Mouse (Mus musculus) testis, postnatal 14 days (tissue): ENCODE results near the gene Ctnnd2.
A peak's percentile ranks its signal among the peaks of the same experiment; 100 is the strongest.
"Not testable (repeated sequence)": the region's sequence is repeated elsewhere in the genome, so short reads cannot be mapped to it uniquely, and the experiment has no call there.

ENCODE experiments used
- DNase-seq: peaks from one replicate; pipeline ENCODE4 v3.0.0; 2021; ENCODE audit warnings: low spot score

Ctnnd2 gene

DNA sequence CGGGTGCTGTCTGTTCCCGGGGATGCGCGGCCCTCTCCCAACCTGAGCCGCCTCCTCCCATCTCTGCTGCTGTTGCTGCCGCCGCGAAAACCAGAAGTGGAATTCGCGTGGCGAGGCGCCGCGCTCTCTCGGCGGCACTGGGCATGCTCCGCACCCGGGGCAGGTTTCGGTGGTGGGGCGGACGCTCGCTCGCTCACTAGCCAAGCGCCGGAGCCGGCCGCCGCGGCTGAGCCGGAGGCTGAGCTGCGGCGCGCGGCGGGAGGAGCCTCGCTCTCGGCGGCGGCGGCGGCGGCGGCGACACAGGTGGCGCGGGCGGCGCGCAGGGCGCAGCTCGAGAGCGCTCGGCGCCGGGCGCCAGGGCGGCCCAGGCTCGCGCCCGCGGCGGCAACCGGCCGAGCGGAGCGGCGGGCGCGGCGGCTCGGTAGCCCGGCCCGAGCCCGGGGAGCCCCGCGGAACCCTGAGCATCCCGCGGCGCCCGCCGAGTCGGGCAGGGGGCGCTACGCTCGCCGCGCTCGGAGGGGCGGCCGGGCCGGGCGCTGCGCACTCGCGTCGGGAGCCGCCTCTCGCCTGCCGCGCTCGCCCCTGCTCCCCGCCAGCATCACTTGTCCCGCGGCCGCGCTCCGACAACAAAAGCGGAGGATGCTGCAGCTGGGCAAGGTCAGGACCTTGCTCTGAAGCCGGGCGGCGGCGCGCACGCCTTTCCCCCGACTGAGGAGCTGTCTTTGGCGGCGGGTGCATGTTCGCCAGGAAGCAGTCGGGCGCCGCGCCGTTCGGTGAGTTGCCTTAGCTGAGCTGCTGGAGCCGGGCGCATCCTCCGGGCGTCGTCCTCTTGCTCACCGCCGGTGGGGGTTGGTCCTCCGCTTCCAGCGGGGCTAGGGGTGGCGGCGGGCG is at the start of gene Ctnnd2:
TSS of gene Ctnnd2 (plus strand) at position 203 of the 891 bp plus-strand sequence.
- DNase-seq, result peak; percentile 72

DNA sequence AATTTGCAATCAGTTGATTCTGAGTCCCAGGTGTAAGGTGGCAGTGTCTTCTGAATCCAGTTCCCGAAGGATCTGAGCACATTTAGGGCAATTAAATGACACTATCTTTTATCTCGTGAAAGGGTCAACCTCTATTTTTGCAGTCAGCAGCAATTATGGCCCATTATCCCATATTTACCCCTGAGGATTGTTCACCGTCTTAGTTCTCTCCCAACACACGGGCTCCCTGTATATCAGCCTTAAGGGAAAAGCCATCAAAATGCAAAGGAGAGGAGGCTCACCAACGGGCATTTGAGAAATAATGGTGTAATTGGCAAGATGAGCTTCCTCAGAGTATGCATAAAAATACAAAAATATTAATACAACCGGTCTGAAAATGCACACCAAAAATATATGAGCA is 41.7 kb upstream of the Ctnnd2 start:
- no peak for DNase-seq

DNA sequence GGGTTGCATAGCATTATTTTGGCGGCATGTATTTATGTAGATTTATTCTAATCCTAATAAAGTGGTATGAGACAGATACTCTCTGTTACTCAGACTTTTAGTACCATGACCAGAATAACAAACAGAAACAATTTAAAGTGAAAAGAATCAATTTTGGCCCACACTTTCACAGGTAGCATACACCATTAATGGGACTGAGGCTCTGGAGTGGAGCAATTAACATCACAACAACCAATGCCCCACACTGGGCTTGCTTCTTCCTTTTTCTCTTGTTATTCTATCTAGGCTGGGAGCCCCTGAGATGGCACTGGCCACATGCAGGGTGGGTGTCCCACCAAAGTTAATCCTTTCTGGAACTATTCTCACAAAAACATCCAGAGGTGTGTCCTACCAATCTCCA is 32.8 kb upstream of the Ctnnd2 start:
- DNase-seq, result not testable (repeated sequence)

DNA sequence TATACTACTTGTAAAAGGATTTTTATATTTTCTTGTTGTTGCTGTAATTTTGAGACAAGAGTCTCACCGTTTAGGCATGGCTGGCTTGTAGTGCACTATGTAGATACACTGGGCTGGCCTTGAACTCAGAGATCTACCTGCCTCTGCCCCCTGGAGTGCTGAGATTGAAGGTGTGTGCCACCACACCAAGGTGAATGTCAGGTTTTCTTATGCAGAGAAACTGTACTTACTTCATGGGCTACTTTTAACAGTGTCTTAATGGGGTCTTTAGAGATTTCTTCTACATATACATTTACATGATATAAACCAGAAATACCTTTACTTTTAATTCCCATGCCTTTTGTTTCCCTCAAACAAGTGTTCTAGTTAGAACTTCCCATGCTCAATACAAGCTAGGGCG is 27.0 kb upstream of the Ctnnd2 start:
- no peak for DNase-seq

DNA sequence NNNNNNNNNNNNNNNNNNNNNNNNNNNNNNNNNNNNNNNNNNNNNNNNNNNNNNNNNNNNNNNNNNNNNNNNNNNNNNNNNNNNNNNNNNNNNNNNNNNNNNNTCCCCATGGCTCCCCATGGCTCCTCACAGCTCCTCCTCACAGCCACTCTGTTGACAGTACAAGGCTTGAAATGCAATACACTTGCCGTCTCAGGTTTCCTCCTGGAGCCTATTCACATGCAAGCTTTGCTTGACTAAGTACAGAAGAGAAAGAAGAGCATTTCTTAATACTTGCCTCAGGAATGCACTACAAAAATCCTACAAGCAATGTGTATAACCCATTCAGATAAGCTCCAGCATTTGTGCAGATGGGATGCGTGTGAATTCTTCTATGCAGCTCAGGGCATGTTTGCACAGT is 20.2 kb upstream of the Ctnnd2 start:
- DNase-seq, result no peak

DNA sequence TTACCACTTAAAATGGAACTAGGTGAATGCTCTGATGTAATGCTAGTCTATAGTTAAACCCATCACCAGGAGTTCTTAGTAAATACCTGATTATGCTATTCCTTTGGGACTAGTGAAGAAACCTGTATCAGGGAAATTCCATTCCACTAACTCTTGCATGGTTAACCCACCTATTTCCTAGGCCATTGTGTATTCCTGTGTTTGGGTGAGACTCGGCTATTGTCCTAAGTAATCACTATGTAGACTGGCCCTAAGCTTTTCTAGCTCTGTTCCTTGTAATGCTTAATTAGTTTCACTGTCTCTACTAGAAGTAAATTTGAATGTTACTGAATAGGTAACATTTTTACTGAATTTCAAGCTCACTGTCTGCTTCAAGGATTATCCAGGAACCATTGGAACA is 14.4 kb upstream of the Ctnnd2 start:
- DNase-seq, result no peak

DNA sequence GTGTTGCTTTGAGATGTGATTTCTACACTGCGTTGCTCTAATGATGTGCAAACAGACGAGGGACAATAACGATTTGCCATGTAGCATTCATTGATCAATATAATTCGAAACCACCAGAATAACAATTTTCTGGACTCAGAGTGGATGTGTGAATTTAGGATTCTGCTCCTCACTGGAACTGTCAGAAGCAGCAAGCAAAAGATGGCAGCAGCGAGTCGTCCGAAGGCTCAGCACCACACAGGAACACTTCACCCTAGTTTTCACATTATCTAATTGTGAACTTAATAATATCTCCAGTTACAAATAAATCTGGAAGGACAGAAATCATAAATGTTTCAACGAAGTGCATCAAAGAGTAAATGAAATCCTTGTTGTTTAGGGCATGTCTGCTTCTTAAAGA is 2.4 kb upstream of the Ctnnd2 start:
- no peak for DNase-seq

DNA sequence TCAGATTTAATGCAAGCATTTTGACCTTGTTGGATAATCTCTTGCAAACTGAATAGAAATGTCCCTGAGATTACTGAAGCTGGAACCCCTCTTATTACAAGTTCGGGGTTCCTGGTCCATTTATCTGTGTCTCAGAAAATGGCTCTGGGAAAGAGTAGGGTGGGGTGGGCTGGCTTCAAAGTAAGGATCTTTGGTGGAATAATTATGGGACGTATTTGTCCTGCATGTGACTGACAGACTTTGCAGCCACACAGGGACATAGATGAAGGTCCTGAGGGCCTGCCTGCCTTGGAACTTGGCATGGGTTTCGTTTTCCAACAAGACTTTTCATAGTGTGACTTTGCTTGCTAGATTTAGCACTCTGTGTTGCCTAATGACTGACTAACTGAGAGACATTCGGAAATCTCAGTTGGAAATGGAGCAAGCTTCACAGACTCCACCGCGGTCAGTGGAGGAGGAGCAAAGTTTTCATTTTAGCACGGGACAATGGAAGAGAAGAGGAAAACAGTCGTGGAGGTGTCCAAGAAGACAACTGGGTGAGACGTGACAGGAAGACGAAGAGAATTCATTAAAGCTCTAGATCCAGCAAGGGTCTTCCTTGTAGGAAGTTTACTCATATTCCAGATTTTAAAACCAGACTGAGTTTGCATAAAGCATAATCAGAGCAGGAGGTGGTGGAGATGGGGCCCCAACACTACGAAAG is 749 bp upstream of the Ctnnd2 start:
- no peak for DNase-seq

DNA sequence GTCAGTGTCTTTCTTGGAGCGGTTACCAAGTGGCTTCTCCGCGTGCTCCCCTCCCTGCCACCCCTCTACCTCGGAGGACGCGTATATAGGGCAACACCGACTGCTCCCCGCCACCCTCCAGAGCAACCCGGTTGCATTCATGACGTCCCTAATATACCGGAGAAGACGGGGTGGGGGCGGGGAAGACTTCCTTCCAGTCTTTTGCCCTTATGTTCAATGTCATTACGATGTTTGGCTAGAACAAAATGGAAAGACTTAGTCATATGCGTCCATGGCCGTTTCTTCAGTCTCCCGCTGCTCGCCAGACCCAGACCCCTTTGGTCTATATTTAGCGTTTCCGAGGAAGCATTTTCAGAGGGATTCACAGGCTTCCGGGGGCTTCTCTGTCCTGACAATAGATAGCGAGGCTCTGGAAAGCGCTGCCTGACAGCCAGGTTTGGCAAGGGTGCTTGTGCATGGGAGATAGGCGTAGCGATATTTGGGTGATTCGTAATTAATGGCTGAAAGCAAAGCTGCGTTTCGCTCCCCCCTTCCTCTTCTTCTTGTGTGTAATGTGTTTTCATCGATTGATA is 1.1 kb downstream of the Ctnnd2 start:
- DNase-seq, result no peak

DNA sequence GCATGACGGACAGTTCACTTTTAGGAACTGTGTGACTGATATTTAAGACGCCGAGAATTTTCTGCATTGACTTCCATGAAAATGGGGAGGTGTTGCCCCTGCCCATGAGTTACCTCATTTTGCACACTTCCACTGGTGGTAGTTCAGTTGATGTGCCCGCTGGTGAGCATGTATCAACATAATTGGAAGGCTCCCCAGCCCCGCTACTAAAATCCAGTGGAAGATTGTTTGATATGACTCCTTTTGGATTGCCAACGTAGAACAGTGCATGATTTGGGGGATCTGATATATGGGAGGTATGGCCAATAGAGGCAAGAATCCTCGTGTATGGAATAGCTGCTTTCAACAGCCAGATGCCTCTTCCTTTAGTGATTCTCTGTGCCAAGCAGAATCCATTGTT is 1.9 kb downstream of the Ctnnd2 start:
- DNase-seq, result no peak

DNA sequence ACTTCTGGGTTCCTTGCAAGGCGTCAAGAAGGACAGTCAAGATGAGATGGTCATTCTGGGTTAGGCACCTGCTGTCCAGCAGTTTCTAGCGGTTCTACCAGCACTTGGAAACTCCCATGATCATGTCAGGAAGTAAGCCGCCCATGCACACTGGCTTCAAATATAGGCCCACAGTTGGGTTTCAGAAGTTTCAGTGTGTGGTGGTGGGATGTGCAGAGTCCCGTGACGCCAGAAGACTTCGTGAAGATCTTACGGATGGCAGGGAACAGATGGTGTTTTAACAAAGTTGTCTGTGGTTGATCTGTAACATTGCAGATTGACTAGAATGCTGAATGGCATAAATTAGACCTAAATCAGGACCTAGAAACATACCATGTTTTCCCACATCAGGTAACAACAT is 11.6 kb downstream of the Ctnnd2 start:
- no peak for DNase-seq

DNA sequence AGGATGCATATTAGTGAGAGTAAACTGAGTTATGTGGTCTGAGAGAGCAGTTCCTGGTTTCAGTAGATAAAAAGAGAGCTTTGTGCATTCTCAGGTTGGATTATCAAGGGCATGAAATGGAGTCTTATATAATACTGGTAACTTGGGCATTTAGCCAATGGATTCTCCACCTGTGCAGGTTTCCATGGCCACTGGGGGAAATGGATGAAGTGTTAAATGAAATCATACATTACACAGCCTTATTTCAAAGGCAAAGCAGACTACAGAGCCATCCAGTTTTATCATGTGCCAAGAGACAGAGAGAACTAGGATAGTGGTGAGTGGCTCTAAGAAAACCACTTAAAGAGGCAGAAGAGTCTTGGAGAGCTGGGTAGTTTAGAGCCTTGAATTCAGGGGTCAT is 18.5 kb downstream of the Ctnnd2 start:
- DNase-seq, result no peak

DNA sequence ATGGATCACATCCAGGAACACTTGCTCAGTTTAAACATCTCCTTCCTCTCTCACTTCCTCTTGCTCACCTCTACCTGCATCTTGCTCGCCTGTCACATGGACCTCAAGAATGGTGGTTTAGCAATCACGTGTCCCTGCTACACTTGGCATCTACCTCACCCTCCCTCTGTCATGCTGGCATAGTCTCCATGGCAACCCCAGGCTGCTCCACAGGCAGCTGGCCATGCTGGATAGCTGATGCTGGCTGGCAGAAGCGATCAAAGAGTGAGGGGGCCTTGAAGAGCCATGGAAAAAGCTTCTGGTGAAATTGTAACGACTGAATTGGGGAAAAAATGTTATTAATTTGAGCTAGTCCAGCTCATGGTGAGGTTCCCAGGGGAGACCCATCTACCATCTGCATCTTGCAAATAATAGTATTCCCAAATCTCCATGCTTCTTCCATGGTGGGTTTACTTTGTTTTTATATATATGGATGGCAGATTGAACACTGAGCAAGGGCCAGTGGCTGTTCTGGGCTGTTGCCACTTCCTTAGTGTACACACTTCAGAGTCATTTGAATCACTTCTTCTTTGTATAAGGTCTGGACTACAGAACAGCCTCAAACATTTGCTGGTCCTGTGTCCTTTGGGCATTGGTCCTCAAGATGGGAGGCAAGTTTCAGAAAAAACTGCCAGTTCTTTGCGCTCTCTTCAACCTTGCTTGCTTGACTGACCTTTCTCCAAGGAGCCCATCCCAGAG is 19.7 kb downstream of the Ctnnd2 start:
- no peak for DNase-seq

DNA sequence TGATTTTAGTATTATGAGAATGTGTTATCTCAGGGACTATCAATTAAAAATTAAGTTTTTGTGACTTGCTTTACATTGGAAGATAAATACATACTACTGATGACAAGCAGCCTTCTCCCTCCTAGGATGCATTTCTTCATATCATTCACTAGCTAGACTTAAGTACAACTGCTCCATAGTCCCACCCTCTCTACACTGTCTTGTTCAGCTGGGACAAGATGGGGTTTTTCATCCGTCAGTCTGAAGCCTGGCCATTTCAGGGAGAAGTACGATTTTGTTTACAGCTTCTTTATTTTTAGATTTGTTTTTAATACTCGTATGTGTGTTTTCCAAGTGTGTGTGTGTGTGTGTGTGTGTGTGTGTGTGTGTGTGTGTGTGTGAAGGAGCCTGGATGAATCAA is 26.0 kb downstream of the Ctnnd2 start:
- DNase-seq, result no peak

DNA sequence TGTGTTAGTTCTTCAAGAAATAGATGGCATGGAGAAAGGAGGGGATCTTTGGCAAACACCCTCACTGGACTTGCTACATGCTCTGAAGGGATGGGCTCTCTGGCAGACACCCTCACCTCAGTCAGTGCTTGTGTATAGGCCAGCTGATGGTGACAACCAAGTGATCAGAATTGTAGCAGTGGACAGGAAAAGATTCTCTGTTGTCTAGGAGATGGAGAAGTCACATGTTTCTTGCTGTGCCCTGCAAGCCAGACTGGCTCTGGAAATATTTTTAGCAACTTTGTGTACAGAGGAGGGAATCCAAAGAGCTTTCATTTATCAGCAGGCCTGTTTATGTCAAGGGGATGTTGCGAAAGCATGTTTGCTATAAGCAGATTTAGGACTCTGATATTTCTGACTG is 27.4 kb downstream of the Ctnnd2 start:
- DNase-seq, result no peak

DNA sequence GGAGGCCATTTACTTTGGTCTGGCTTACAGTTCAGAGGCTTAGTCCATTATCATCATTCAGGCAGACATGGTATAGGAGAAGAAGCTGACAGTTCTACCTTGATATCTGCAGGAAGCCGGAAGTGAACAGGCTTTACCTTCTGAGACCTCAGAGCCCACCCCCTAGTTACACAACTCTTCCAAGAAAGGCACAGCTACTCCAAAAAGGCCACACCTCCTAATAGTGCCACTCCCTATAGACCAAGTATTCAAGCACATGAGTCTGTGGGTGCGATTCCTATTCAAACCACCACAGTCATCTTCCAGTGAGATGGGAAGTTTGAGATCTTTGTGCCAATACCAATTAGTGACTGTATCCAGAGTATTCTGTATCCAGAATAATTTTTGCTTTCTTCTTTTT is 28.8 kb downstream of the Ctnnd2 start:
- DNase-seq, result no peak

DNA sequence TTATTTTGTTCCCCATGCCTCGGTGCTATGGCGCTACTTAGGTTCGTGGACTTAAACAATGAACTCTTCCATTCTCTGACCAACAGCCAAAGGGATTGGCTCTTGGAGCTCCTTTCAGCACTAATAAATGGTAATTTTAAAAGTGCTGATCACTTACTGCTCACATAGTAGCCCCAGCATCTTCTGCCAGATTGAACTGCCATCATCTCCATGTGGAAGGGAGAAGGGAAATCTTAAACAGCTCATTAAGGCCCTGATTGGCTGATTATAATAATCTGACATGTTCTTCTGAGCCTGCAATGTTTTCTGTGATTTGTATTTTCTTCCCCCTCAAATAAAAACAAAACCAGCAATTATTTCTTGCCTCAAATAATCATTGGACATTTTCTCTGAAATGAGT is 29.2 kb downstream of the Ctnnd2 start:
- no peak for DNase-seq

DNA sequence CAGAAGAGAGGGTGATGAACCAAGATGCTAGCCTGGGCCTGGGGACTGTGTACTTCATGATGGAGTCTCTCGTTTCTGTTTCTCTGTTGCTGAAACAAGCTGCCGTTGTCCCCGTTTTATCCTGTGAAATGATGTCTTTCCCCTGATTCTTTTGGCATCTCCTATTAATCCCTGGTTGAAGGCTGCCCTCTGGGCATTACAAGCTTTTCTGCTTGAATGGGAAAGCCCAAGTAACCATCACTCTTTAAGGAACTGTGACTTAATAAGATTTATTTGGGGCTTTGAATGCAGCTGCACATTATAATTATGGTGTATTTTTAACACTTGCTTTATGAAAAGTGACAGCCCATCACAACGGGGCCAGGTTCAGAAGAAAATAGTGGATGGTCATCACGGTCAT is 40.4 kb downstream of the Ctnnd2 start:
- no peak for DNase-seq

DNA sequence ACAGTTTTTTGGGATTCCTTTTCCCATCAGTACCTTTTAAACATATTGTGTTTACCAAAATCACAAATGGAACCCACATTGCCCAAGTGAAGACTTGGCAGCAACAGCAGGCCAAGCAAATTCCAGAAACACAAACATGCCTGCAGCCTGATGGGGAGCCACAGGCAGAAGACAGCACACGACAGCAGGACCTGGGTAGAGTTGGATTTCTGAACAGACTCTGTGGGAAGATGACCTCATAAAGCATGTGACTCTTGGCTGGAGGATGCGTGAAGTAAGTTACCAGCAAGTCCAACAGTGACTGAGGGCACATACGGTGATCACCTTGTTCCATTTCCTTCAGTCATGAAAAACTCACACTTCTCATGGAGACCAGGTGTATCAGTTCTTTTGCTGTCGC is 43.5 kb downstream of the Ctnnd2 start:
- no peak for DNase-seq

DNA sequence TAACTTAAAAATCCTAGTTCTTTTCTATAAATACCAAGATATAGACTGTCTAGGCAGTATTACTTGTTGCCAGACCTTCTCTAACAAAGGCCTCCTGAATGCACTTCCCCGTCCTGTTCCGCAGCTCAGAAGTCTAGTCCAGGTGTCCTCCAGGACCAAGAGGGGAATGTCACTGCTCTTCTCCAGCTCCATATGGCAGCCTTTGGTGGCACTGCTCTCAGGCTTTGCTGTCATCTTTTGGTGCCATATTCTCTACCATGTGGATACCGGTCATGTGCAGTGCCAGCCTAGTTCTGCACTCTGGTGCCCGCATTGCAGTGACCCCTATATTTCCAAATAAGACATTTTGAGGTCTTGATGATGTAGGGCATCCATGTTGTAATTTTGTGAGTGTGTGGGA is 56.7 kb downstream of the Ctnnd2 start:
- no peak for DNase-seq

DNA sequence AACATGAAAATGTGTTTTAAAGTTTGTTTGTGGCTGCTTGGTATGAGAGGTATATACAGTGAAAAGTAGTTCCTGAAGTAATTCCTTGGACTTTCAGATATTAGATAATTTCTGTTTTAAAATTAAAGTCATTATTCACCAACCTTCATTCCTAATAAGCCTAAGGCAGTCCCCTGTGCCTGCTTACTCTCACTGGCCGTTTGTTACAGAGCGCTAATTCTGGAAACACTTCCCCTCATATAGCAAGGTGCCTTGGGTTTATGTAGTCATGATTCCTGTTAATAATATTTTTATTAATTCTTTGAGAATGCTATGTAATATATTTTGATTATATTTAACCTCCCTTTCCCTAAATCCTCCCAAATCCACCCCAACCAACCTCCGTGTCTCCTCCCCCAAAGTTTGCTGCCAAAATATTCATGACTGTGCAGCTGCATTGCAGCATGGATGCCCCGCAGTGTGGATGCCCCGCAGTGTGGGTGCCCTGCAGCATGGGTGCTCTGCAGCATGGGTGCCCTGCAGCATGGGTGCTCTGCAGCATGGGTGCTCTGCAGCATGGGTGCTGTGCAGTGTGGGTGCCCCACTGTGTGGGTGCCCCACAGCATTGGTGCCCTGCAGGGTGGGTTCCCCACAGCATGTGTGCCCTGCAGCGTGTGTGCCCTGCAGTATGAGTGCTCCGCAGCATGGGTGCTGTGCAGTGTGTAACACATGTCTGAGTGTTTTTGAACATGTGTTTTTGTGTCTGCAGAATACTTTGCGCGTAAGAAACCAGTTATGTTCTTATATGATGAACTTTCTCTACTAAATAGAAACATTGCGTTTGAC is 63.0 kb downstream of the Ctnnd2 start:
- no peak for DNase-seq

DNA sequence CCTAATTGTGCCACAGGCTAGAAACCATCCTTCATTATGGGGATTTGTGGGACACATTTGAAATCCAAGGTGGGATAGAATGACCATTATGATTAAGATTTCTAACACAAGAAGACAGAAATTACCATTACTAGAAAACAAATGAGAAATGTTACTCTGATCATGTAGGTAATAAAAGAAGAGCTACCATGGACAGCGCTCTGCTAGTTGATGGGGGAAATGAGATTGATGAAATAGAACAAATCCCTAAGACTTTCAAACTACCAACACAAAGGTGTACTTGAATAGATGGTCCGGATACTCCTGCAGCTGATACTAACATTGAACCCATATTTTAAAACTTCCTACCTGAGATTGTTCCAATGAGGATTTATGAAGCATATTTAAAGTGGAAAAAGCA is 68.5 kb downstream of the Ctnnd2 start:
- no peak for DNase-seq
